Mouse (Mus musculus) adrenal gland, postnatal 25 days (tissue): ENCODE measurements around the gene Ccdc15. TPM values are rescaled to one million over a fixed set of nuclear protein-coding genes. Genes with fewer than 3 reads are reported as not detected.

ENCODE experiments used
- DNase-seq: peaks from one replicate; pipeline ENCODE4 v3.0.0; 2021; ENCODE audit warnings: mixed read lengths
- total RNA-seq: library from RNA; stranded (reverse); gene quantifications from 2 replicates; pipeline ENCODE4 v1.2.3, GENCODE M21; 2021

Ccdc15 gene
- total RNA-seq, 1 experiment from 2014 or later: 4.6 TPM

DNA sequence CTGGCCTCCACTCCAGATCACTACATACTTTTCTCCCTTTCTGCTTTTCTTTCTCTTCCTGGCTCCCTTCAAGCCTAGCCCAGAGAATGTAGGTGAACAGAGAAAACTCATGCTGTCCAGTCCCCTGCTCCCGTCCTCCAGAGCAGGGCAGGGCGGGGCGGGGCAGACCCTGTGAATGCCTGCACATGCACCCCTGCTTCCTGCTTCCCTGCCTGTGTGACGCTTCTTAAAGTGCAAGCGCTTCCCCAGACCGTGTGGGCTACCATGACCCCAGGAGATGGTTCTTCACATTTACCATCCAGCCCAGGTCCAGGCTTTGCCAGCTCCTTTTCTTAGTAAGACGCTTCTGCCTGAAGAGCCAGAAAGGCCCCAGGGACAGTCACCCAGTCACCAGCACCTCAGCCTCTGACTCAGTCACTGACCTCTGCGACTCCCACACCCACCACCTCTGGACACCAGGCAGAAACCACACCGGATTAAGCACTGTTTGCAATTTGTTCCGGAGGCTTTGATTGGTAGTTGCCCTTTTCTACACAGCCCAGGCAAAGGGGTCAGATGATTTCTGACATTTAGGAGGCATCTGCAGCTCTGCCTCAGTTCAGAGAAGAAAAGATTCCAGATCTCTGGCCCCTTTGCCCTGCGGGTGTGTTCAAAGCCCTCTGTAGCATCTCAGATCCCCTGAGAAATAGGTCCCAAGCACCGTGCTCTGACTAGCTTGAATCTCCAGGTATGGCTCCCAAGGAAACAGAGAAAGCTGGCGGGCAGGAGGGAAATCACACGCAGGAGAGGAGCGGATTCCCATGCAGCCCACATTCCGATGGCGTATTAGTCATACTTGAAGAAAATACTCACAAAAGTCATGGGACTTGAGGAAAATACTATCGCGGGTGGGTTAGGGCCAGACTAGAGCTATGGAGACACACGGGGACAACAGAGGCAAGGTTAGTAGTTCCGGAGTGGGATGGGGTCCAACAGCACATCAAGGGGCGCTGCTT, 115.7 kb downstream of the Ccdc15 start:
- no peak for DNase-seq

DNA sequence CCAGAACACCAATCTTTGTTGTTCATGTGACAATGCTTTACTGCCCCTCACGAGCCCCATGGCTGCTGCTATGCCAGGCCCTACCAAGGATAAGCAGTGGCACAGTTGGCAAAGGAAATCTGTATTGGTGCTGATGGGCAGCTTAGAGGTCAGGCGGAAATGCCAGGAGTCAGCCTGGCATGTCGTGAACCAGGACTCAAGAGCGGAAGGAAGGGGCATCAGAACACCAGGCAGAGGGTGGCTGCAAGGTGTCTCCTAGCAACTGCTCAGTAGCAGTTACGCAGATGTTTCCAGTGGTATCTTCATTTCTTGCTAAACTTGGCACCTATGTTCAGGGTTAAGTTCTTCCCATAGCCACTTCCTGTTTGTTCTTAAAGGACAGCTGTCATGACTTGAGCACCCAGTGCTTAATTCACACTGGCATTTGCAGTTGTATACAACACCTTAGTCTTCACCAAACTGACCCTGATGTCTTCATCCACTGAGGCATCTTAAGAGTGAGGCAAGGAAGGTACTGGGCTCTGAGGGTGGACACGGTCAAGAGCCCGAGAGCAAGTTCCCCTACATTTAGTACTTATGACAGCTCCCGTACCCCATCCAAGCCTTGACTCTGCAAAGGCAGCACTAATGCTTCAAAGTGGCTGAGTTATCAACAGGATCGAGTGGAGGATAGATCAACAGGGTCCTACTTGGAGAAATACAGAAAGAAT, 117.6 kb downstream of the Ccdc15 start:
- no peak for DNase-seq

DNA sequence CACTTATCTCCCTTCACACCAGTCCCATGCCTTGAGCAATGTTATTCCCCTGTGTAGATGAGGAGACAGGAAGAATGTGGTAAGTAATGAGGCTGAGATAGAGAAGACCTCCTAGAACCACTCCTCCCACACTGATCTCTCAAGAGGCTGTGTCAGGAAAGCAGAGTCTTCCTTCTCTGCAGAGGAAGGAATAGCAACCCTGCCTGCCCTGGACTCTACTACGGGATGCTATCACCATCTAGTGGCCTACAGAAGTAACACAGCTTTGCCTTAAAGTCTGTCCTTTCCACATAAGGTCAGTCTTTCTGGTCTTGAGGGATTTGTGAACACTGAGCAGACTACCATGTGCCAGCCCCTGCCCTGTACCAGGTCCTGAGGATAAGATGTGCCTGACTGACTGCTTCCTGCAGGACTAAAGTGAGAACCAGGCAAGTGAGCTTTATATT, 118.3 kb downstream of the Ccdc15 start:
- DNase-seq: peak; percentile 21

Other genes with a start within 250 kb of the Ccdc15 start
- gene Pknox2, start 201.0 kb downstream of the Ccdc15 start, total RNA-seq: 1.9 and 2.2 TPM in 2 replicates
- gene Tmem218, start 140.2 kb downstream of the Ccdc15 start, total RNA-seq: 4.5 and 4.7 TPM in 2 replicates
- gene Slc37a2, start 92.7 kb downstream of the Ccdc15 start, total RNA-seq: 49.1 and 58.6 TPM in 2 replicates
- gene Hepacam, start 18.9 kb upstream of the Ccdc15 start, total RNA-seq: 0.18 TPM in 1 of 2 replicates, not detected in the other
- gene Robo4, start 53.5 kb upstream of the Ccdc15 start, total RNA-seq: 22.8 and 32.7 TPM in 2 replicates
- 0.70 and 1.8 TPM in 2 replicates for gene Robo3, start 84.8 kb upstream of the Ccdc15 start, total RNA-seq
- gene Msantd2, start 140.9 kb upstream of the Ccdc15 start, total RNA-seq: 26.8 and 28.7 TPM in 2 replicates
- 27.5 and 35.3 TPM in 2 replicates for gene Esam, start 179.6 kb upstream of the Ccdc15 start, total RNA-seq
- 4.8 and 5.8 TPM in 2 replicates for gene Vsig2, start 190.8 kb upstream of the Ccdc15 start, total RNA-seq
- 0.86 and 1.4 TPM in 2 replicates for gene Nrgn, start 204.5 kb upstream of the Ccdc15 start, total RNA-seq
- 15.7 and 18.8 TPM in 2 replicates for gene Siae, start 207.3 kb upstream of the Ccdc15 start, total RNA-seq